Mouse (Mus musculus): Measurements from ENCODE around the gene Antxr2.

Gene Antxr2
- long read RNA-seq, experiment 1, full-length matches to known transcripts, result 21 of 26 reads
- long read RNA-seq, experiment 1, partial matches to known transcripts, result 0 of 26 reads
- long read RNA-seq, experiment 1, other reads (novel, unspliced or antisense), result 5 of 26 reads
- long read RNA-seq, experiment 2, full-length matches to known transcripts, result 16 of 22 reads
- long read RNA-seq, experiment 2, partial matches to known transcripts, result 3 of 22 reads
- long read RNA-seq, experiment 2, other reads (novel, unspliced or antisense), result 3 of 22 reads

DNA sequence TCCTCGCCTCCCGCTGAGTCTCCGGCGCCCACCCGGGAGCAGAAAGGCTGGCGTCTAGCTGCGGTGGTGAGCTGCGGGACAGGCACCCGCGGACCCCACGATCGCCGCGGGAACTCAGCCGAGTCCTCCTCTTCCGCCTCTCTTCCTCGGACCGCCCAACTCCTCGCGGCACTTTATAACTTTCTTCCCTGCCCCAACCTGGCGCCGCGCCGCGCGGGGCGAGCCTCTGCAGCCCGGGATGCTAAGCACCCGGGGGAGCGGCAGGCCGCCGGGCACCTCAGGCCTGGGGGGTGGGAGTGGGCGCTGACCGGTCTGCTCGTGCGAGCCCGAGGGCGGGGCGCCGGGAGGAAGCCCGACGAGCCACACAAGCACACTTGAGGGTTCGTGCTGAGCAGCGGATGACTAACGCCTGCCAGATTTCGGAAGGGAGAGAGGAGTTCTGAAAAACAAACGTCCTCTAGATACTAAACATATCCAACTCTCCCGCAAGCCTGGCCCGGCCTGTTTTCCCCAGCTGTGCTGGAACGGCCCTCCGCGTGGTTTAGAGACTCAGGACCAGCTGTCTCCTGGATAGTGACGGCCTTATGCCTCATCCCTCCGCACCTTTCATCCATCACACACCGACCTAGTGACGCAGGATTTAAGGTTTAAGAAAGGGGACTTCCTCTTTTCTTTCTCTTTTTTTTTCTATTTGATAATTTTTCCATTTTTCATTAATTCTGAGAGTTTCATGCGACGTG is at the start of gene Antxr2:
Gene Antxr2, minus strand, starts transcription at position 142 of the 740 bp plus-strand sequence.
- intact Hi-C loops (cut with DNase I), result no loop called here

DNA sequence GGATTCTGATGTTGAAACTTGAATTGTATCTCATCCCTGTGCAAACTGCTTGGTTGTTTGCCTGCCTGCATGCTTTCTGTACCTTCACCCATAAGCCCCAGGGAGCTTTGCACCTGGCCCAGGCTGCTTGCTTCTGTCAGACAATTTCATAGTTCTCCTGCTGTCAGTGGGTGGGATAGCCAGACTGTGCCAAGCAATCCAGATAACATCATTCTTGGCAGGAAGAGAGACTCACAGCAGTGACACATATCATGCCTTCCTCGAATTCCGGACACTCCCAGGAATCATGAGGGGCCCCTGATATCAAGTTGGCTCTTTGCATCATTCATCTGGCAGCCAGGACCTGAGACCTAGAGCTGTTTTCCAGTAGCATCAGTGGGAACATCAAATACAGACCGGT is 45.8 kb upstream of the Antxr2 start:
- intact Hi-C loops (cut with DNase I), result no loop called here

- intact Hi-C loops (cut with DNase I), result no loop called here
Measured at GRCm38 (mm10) chr5:98069191-98069590, 38.3 kb upstream of the Antxr2 start.

- intact Hi-C loops (cut with DNase I), result no loop called here
Measured at GRCm38 (mm10) chr5:98055275-98055674, 24.4 kb upstream of the Antxr2 start.

- intact Hi-C loops (cut with DNase I), result no loop called here
Measured at GRCm38 (mm10) chr5:98054834-98055233, 24.0 kb upstream of the Antxr2 start.

GRCm38 (mm10) chr5:98034928-98035327 is 4.1 kb upstream of the Antxr2 start:
- intact Hi-C loops (cut with DNase I), result no loop called here

DNA sequence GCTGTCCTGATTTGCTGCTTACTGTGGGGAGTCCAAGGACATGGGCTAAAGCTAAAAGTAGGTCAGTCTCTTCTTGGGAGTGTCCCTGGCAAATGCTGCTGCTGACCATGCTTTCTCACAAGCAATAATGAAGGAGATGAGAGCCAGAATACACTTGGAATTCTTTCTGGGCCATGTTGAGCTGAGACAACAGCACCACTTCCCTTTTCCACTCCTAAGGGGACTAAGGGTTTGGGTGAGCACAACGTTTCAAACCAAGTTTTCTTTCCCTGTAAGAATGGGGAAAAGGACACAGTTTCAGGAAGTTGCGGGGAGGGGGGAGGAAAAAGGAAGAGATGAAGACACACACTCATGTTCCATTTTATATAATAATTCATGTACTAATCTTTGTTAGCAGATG is 3.4 kb upstream of the Antxr2 start:
- intact Hi-C loops (cut with DNase I), result no loop called here

DNA sequence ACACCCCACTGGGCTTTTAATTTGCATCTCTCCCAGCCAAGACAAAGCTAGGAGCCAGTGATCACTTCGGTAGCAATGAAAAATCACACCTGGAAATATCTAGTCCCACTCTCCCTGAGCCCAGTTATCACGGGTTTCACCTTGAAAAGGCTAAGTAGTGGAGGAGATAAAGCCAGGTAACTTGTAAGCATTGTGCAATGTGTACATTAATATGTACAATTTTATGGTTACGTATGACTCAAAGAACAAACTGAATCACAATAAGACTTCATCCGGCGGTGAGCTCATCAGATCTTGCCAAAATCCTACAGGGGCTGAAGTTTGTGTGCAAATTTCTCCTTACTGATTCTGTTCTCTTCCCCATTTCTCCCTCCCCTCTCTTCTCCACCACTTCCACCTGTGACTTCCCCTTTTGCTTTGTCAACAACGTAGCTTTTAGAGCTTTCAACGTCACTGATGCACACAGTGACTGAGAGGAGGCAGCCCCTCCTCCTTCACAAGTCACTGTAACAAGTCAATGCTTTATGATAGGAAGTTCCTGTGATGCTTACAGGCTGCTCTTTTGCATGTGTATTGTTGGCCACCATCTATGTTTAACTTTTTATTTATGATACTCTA is 2.1 kb upstream of the Antxr2 start:
- intact Hi-C loops (cut with DNase I), result no loop called here

- intact Hi-C loops (cut with DNase I), result no loop called here
Measured at GRCm38 (mm10) chr5:98030091-98030901, 547 bp downstream of the Antxr2 start.

GRCm38 (mm10) chr5:98027688-98028389 is 3.0 kb downstream of the Antxr2 start:
- intact Hi-C loops (cut with DNase I), result no loop called here

GRCm38 (mm10) chr5:98025921-98026320 is 4.9 kb downstream of the Antxr2 start:
- intact Hi-C loops (cut with DNase I), result no loop called here

DNA sequence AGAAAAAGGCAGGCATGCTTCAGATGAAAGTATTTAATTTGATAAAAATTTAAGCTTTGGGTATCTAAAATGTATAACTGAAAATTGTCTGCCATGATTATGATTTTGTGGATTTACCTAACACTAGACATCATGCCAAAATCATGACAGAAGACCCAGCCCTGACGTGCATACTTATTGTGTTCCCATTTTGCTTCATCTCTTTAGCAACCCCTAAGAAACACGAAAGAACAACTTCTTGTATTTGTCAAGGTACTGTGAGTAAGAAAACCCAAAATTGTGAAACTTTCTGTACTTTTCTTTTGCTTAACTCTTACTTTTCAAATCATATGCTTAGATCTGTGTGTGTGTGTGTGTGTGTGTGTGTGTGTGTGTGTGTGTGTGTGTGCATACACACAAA is 6.3 kb downstream of the Antxr2 start:
- intact Hi-C loops (cut with DNase I), result no loop called here

DNA sequence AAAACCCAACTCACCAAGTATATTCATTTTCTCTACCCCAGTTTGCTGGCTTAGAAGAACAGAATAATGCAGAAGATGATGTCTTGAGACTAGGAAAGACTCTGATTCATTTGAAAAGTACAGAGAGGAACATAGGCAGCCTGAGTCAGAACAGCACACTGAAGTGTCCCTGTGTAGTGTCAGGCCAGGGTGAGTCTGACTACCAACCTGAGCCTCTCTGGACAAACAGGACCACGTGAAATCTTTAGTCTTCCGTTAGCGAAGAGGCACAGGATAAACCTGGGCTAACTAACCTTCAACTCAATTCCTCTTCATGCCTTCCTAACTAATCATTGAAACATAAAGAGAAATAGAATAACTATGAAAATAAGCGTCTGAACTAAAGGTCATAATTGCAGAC is 9.3 kb downstream of the Antxr2 start:
- intact Hi-C loops (cut with DNase I), result no loop called here

DNA sequence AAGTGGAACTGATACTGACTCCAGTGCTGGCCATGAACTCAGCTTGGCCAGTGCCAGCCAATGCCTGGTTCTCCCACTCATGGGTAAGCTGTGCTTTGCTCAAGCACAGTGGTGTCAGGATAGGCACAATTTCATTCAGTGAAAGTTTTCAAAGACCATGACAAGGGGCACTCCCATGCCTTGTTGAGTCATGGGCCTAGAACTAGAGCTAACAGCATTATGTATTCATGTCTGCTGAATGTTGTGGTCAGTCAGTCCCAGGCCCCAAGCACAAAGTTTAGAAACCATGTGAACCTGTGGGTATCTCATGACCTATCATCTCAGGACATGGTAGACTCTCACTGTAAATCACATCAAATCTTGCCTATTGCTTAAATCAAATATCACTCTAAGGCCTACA is 10.2 kb downstream of the Antxr2 start:
- intact Hi-C loops (cut with DNase I), result no loop called here

DNA sequence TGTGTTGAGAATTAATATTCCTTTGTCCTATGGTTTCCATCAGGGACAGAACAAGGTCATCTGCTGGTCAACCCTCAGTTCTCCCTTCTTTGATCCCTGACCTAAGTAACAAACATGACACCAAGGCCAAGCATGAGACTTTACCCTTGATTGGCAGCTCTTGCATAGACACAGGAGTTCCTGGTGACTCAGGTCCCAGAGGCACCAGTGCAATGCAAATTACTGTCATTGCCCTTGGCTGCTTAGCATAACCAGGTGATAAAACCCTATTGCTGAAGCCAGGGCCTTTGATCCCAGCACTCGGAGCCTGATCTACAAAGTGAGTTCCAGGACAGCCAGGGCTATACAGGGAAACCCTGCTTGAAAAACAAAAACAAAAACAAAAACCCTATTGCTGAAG is 11.4 kb downstream of the Antxr2 start:
- intact Hi-C loops (cut with DNase I), result no loop called here

DNA sequence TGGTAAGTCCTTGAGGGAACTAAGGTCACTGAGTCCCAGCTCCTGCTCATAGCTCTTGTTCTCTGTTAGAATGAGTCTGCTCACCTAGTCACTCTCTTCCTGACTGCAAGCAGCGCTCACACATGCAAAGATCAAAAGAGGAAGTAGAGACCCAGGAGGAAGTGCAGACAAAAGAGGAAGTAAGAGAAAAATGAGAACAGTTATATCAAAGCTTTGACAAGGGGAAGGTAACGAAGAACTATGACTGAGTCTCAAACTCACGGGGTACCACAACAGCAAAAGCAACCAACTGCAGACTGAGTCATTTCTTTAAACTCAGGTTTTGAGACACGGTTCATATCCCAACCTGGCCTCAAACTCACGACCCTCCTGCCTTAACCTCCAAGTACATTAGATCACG is 12.7 kb downstream of the Antxr2 start:
- intact Hi-C loops (cut with DNase I), result no loop called here

GRCm38 (mm10) chr5:98016247-98017203 is 14.3 kb downstream of the Antxr2 start:
- intact Hi-C loops (cut with DNase I), result no loop called here

DNA sequence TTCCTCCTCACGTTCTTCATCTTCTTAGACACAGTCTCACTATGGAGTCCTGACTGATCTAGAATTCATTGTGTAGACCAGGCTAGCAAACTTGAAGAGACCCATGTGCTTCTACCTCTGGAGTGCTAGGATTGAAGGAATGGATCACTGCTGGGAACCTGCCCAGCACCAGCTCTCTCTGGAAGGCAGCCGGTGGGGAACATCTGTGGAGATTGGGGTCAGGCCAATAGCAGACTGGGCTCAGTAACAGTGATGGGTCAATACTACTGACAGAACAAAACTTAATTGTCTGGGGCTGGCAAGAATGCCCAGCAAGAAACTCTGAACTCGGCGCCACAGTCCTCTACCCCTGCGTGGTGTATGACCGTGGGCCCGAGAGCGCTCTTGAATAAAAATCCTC is 25.1 kb downstream of the Antxr2 start:
- intact Hi-C loops (cut with DNase I), result no loop called here

DNA sequence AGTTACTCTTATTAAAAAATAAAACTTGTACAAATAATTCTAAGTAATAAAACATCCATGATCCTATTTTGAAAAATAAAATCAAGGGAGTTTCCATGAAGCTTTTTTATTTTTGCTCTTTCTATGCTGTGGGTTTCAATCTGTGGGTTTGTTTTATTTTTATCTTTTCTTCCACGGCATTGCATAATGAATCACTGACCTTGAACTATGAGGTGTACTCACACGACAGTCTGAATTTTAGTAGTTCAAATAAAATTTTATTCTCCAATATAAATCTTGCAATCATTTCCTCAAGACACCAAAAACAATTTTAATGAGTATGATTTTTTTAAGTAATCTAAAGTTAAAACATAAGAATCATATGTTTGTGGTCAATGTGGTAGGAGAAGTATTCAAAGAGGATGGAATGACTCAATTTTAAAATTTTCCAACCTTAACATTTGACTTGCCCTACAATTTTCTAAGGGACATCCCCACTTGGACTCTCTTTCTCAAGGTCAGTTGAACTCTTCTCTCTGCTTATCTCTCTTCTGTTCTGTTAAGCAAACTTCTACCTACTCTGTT is 31.5 kb downstream of the Antxr2 start:
- intact Hi-C loops (cut with DNase I), result no loop called here
